Mouse (Mus musculus) kidney, adult 9 months (tissue): ENCODE data around the gene Ndrg3.
"Not testable (repeated sequence)": the region's sequence is repeated elsewhere in the genome, so short reads cannot be mapped to it uniquely, and the experiment has no call there.

ENCODE experiments used
- DNase-seq: peaks from one replicate; pipeline ENCODE4 v3.0.0; 2022

The Ndrg3 gene

GRCm38 (mm10) chr2:156996576-156996975 lies 4.7 kb upstream of the Ndrg3 start:
- DNase-seq: peak; percentile 76

GRCm38 (mm10) chr2:156990727-156991431 lies 977 bp downstream of the Ndrg3 start:
- DNase-seq: peak; percentile 60

GRCm38 (mm10) chr2:156987316-156987715 lies 4.5 kb downstream of the Ndrg3 start:
- no peak for DNase-seq

- no peak for DNase-seq
These were observed 9.0 kb downstream of the Ndrg3 start for GRCm38 (mm10) chr2:156982864-156983263.

- DNase-seq: no peak
These were observed 10.6 kb downstream of the Ndrg3 start for GRCm38 (mm10) chr2:156981291-156981690.

- DNase-seq: no peak
These were observed 11.8 kb downstream of the Ndrg3 start for GRCm38 (mm10) chr2:156980059-156980458.

GRCm38 (mm10) chr2:156976711-156977110 lies 15.1 kb downstream of the Ndrg3 start:
- peak; percentile 21 for DNase-seq

- no peak for DNase-seq
These were observed 16.9 kb downstream of the Ndrg3 start for GRCm38 (mm10) chr2:156974967-156975366.

- no peak for DNase-seq
These were observed 18.3 kb downstream of the Ndrg3 start for GRCm38 (mm10) chr2:156973316-156974100.

GRCm38 (mm10) chr2:156970253-156970652 lies 21.6 kb downstream of the Ndrg3 start:
- DNase-seq: no peak

GRCm38 (mm10) chr2:156968501-156968900 lies 23.4 kb downstream of the Ndrg3 start:
- DNase-seq: no peak

GRCm38 (mm10) chr2:156967388-156967787 lies 24.5 kb downstream of the Ndrg3 start:
- DNase-seq: no peak

- no peak for DNase-seq
These were observed 28.0 kb downstream of the Ndrg3 start for GRCm38 (mm10) chr2:156963891-156964290.

GRCm38 (mm10) chr2:156958496-156959252 lies 33.2 kb downstream of the Ndrg3 start:
- no peak for DNase-seq

- DNase-seq: peak; percentile 19
These were observed 34.8 kb downstream of the Ndrg3 start for GRCm38 (mm10) chr2:156957035-156957434.

- DNase-seq: no peak
These were observed 35.5 kb downstream of the Ndrg3 start for GRCm38 (mm10) chr2:156956306-156956705.

- DNase-seq: no peak
These were observed 37.4 kb downstream of the Ndrg3 start for GRCm38 (mm10) chr2:156954463-156954862.

GRCm38 (mm10) chr2:156951301-156952094 lies 40.4 kb downstream of the Ndrg3 start:
- DNase-seq: no peak

- DNase-seq: no peak
These were observed 41.0 kb downstream of the Ndrg3 start for GRCm38 (mm10) chr2:156950816-156951215.

GRCm38 (mm10) chr2:156941523-156941922 lies 50.3 kb downstream of the Ndrg3 start:
- not testable (repeated sequence) for DNase-seq

- not testable (repeated sequence) for DNase-seq
These were observed 51.9 kb downstream of the Ndrg3 start for GRCm38 (mm10) chr2:156939926-156940325.

GRCm38 (mm10) chr2:156937795-156938194 lies 54.1 kb downstream of the Ndrg3 start:
- DNase-seq: no peak

GRCm38 (mm10) chr2:156935005-156935404 lies 56.9 kb downstream of the Ndrg3 start:
- no peak for DNase-seq
